15 mouse cellular contexts compared by ENCODE assay signal in genomic region chr1:94503379-94504079, GRCm38 (mm10).
DNase-seq lines count a peak whose midpoint lies in the region; ATAC-seq and TF ChIP-seq lines count a peak whose summit lies in the region.
"Had no signal": no experiment of that assay in that cellular context is flagged by ENCODE, and none has a peak within 500 bp of the region (broad histone marks: within the 10 kb centered on the region; RNA-seq: fewer than 3 reads in every experiment).

No protein-coding gene starts in this region.

- no peak overlapping the region for H3K9ac ChIP-seq in forebrain, embryonic 11.5 days (ENCODE audit: low read length)
- H3K9ac ChIP-seq in forebrain, embryonic 14.5 days (ENCODE audit: low read length): no peak overlapping the region
- H3K9ac ChIP-seq in hindbrain, postnatal 0 days (replicated peaks; ENCODE audit: low read length): no peak overlapping the region
- H3K9ac ChIP-seq: lung, embryonic 15.5 days had no signal

- intact Hi-C loops in heart, postnatal 10 days (cut with DNase I): no loop called here

- no peaks in the 10 kb centered on the region for H3K36me3 ChIP-seq in forebrain, embryonic 11.5 days (ENCODE audit: control insufficient read depth, insufficient read depth, low read length)
- H3K36me3 ChIP-seq in forebrain, embryonic 10.5 days (replicated peaks): no peaks in the 10 kb centered on the region
- no peaks in the 10 kb centered on the region for H3K36me3 ChIP-seq in forebrain, embryonic 14.5 days (ENCODE audit: control insufficient read depth, insufficient read depth, low read length)
- H3K36me3 ChIP-seq in hindbrain, postnatal 0 days (ENCODE audit: insufficient read depth, low read length): no peaks in the 10 kb centered on the region
- H3K36me3 ChIP-seq: lung, embryonic 15.5 days had no signal

- peak; percentile 88 for ATAC-seq in forebrain, embryonic 11.5 days (replicated peaks; ENCODE audit: low FRiP score)
- ATAC-seq in forebrain, embryonic 14.5 days: peak; percentile 89
- ATAC-seq in hindbrain, postnatal 0 days: peak; percentile 32; the same call in 1 of the 2 replicates
- ATAC-seq: intestine, postnatal 0 days had no signal

- no peak overlapping the region for H3K4me2 ChIP-seq in forebrain, embryonic 11.5 days (ENCODE audit: low read depth, low read length, severe bottlenecking)
- no peak overlapping the region for H3K4me2 ChIP-seq in forebrain, embryonic 14.5 days (ENCODE audit: low read length)
- H3K4me2 ChIP-seq in hindbrain, postnatal 0 days (ENCODE audit: low read depth, low read length): no peak overlapping the region
- H3K4me2 ChIP-seq: heart, embryonic 11.5 days; lung, embryonic 15.5 days had no signal

- no peak for DNase-seq in forebrain, embryonic 11.5 days (ENCODE audit: low spot score)
- DNase-seq in forebrain, embryonic 10.5 days (ENCODE audit: extremely low spot score, low spot score): no peak
- peak; percentile 78 for DNase-seq in Muller cell, postnatal 12 days (ENCODE audit: inconsistent ontology term)
- peak; percentile 98 for DNase-seq in forebrain, embryonic 14.5 days (ENCODE audit: low spot score)
- DNase-seq in hindbrain, postnatal 0 days (ENCODE audit: low spot score): peak; percentile 68
- DNase-seq in testis, postnatal 10 days (ENCODE audit: low spot score): no peak
- DNase-seq in frontal cortex, postnatal 25 days (ENCODE audit: low spot score in 2 of 2): no peak
- no peak for DNase-seq in heart, postnatal 10 days
- DNase-seq: adrenal gland, adult 8-10 months; cerebellum, postnatal 36 days; heart, postnatal 36 days; kidney, postnatal 10 days had no signal

- TF ChIP-seq CTCF in hindbrain, postnatal 0 days (IDR thresholded peaks at IDR 0.05; ENCODE audit: low read depth): no peak

- H3K4me3 ChIP-seq in forebrain, embryonic 11.5 days (ENCODE audit: low read depth, low read length): no peak overlapping the region
- H3K4me3 ChIP-seq in forebrain, embryonic 10.5 days: no peak overlapping the region
- H3K4me3 ChIP-seq in forebrain, embryonic 14.5 days (ENCODE audit: low read depth, low read length): no peak overlapping the region
- H3K4me3 ChIP-seq in hindbrain, postnatal 0 days (ENCODE audit: low read length): no peak overlapping the region
- H3K4me3 ChIP-seq: lung, embryonic 15.5 days had no signal

- no peaks in the 10 kb centered on the region for H3K27me3 ChIP-seq in forebrain, embryonic 11.5 days (ENCODE audit: control insufficient read depth, insufficient read depth, low read length)
- no peaks in the 10 kb centered on the region for H3K27me3 ChIP-seq in forebrain, embryonic 10.5 days (ENCODE audit: poor library complexity, severe bottlenecking)
- H3K27me3 ChIP-seq in forebrain, embryonic 14.5 days (replicated peaks; ENCODE audit: control insufficient read depth, insufficient read depth, low read length): no peaks in the 10 kb centered on the region
- no peaks in the 10 kb centered on the region for H3K27me3 ChIP-seq in hindbrain, postnatal 0 days (ENCODE audit: insufficient read depth, low read length)
- H3K27me3 ChIP-seq: lung, embryonic 15.5 days had no signal

- H3K27ac ChIP-seq in forebrain, embryonic 11.5 days (ENCODE audit: low read depth, low read length): peak overlapping the region; percentile 41; the same call in 1 of the 2 replicates
- no peak overlapping the region for H3K27ac ChIP-seq in forebrain, embryonic 10.5 days
- no peak overlapping the region; the same call in 1 of the 2 replicates for H3K27ac ChIP-seq in forebrain, embryonic 14.5 days (ENCODE audit: low read depth, low read length)
- no peak overlapping the region for H3K27ac ChIP-seq in hindbrain, postnatal 0 days
- H3K27ac ChIP-seq: lung, embryonic 15.5 days had no signal

- no peaks in the 10 kb centered on the region for H3K9me3 ChIP-seq in forebrain, embryonic 11.5 days (ENCODE audit: control insufficient read depth, low read length)
- H3K9me3 ChIP-seq in forebrain, embryonic 10.5 days: no peaks in the 10 kb centered on the region
- no peaks in the 10 kb centered on the region for H3K9me3 ChIP-seq in forebrain, embryonic 14.5 days (replicated peaks; ENCODE audit: control insufficient read depth, low read length)
- no peaks in the 10 kb centered on the region for H3K9me3 ChIP-seq in hindbrain, postnatal 0 days (ENCODE audit: low read length)
- H3K9me3 ChIP-seq: lung, embryonic 15.5 days had no signal

- no peaks in the 10 kb centered on the region for H3K4me1 ChIP-seq in forebrain, embryonic 11.5 days (replicated peaks; ENCODE audit: control insufficient read depth, insufficient read depth, low read length)
- H3K4me1 ChIP-seq in forebrain, embryonic 10.5 days: no peaks in the 10 kb centered on the region
- H3K4me1 ChIP-seq in forebrain, embryonic 14.5 days (ENCODE audit: control insufficient read depth, insufficient read depth, low read length): no peaks in the 10 kb centered on the region; the same call in 1 of the 2 replicates
- H3K4me1 ChIP-seq in hindbrain, postnatal 0 days (ENCODE audit: insufficient read depth, low read length): no peaks in the 10 kb centered on the region
- H3K4me1 ChIP-seq: lung, embryonic 15.5 days had no signal

- WGBS in forebrain, embryonic 11.5 days: 43% methylated on average over 6 of the region's 6 CpGs
- 74% methylated on average over 6 of the region's 6 CpGs for WGBS in forebrain, embryonic 10.5 days
- WGBS in forebrain, embryonic 14.5 days: 5% methylated on average over 6 of the region's 6 CpGs
- WGBS in hindbrain, postnatal 0 days: 37% methylated on average over 6 of the region's 6 CpGs

Comparison
In these comparisons a context has a peak if more than half of its experiments do, and no peak if none do; other contexts are left out.
1. DNase-seq: peak in Muller cell, postnatal 12 days (single experiment), forebrain, embryonic 14.5 days (single experiment) and hindbrain, postnatal 0 days (single experiment); none in forebrain, embryonic 11.5 days (single experiment), forebrain, embryonic 10.5 days (single experiment), testis, postnatal 10 days (single experiment), frontal cortex, postnatal 25 days (0 of 2) and heart, postnatal 10 days (0 of 2).
2. ATAC-seq: peak in every context shown above with its lines; median percentile 89 in forebrain, embryonic 14.5 days; 88 in forebrain, embryonic 11.5 days; 32 in hindbrain, postnatal 0 days.